Mouse (Mus musculus) left cerebral cortex, postnatal 10 days (tissue): ENCODE data around the gene Ero1lb. TPM values are rescaled to one million over a fixed set of nuclear protein-coding genes. Genes with fewer than 3 reads are reported as not detected.
"Not testable (repeated sequence)": the region's sequence is repeated elsewhere in the genome, so short reads cannot be mapped to it uniquely, and the experiment has no call there.

Experiments
- DNase-seq, 2 experiments: peaks; one replicate each; pipeline ENCODE4 v3.0.0; 2021 to 2022; ENCODE audit warnings: low spot score in 2 of 2, mixed read lengths in 1 of 2; ENCODE audit errors: extremely low spot score in 1 of 2
- intact Hi-C: fragments of 180-260 bp; cut with DNase I; formaldehyde crosslinking; loops from one replicate; pipeline ENCODE4 v1.15.1; 2025
- total RNA-seq, 2 experiments: library from RNA; stranded (reverse); gene quantifications; 2 replicates each; pipeline ENCODE4 v1.2.3; 2021

Gene Ero1lb
- total RNA-seq, 2 experiments from 2014 or later, result 10.5 to 11.0 TPM

DNA sequence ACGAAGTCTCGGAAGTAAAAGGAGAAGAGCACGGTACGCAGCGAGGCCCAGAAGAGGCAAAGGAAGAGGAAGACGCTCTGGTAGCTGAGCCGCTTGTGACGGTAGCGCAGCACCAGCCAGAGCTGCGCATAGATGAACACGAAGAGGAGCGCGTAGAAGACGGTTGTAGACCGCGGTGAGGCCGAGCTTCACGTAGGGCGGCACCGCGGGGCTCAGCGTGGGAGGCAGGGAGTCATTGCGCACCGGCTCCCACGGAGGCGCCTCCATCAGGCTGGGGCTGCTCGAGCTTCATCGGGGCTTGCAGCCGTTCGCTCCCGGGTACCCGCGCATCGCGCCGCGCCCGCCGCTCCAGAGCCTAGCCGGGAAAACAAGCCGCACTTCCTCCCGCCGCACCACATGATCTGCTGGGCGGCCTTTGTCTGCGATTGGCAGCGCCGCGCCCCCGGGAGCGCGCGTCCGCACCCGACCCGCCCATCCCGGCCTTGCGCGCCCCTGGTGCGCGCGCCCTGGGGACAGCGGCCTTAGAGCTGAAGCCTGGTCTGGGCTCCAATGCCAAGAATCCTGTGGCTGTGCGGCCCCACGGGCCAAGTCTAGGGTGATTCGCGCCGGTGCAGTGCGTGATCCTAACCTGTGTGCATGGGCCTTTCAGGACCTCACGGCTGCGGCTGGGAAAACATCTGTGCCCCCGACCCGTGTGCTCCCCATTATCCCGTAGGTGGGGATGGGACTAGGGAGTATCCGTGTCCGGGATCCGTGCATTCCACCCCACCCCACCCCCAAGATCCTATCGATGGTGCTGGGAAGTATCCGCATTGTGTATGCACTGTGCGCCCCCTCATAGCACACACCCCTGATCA lies 84.6 kb downstream of the Ero1lb start:
- DNase-seq, result peak; percentile 63 to 81
- intact Hi-C loops, result not testable (repeated sequence)

DNA sequence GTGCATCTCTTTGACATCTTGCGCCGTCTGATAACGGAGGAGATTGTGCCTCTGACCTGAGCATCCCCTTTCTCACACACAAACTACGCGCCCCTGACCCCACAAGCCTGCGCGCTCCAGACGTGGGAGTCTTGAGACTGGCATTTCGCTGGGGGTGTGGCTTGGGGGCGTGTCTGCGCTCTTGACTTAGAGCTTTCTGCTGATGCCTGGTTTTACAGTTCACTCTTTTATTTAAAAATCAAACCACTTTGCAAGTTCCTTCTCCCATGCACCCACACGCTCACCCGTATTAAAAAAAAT lies 85.2 kb downstream of the Ero1lb start:
- intact Hi-C loops, result not testable (repeated sequence)
- DNase-seq, result peak; percentile 44 to 74

Other genes starting within 250 kb of the Ero1lb start
- gene Actn2, start 225.1 kb upstream of the Ero1lb start, total RNA-seq, result 10 to 100 TPM; 22.4 to 24.0 TPM
- gene Heatr1, start 170.8 kb upstream of the Ero1lb start, total RNA-seq, result 10 to 100 TPM; 19.5 to 23.6 TPM
- gene Lgals8, start 100.9 kb upstream of the Ero1lb start, total RNA-seq, result 10 to 100 TPM; 25.4 to 27.0 TPM
- gene Edaradd, start 45.4 kb upstream of the Ero1lb start, total RNA-seq, result under 1 TPM; 0.47 to 0.93 TPM
- gene Prl2c3, start 234.2 kb downstream of the Ero1lb start, total RNA-seq, result not detected